Mouse (Mus musculus) layer of hippocampus, adult 6 months (tissue): ENCODE measurements around the gene Olfr792. TPM values are rescaled to one million over a fixed set of nuclear protein-coding genes. Genes with fewer than 3 reads are reported as not detected.

Source experiments
- long read RNA-seq, 2 experiments: library from polyadenylated mRNA; unstranded; transcript quantifications; one replicate each; pipeline ENCODE4 v2.0.0; 2019 to 2020
- microRNA-seq: library from miRNA; unstranded; fragments of <30 nt; microRNA quantifications from one replicate; pipeline ENCODE4 v1.2.0, GENCODE M21; 2020
- polyA plus RNA-seq: library from polyadenylated mRNA; unstranded; fragments of <200 nt; fragmentation: Nextera tagmentation; gene quantifications from 2 replicates; pipeline ENCODE4 v1.2.3, GENCODE M21; 2021

The Olfr792 gene
- polyA plus RNA-seq = not detected in 2 replicates
- long read RNA-seq, experiment 1 = 0 reads
- long read RNA-seq, experiment 2 = 0 reads

GRCm38 (mm10) chr10:129538862-129539261 is at the start of gene Olfr792:
Olfr792 (plus strand) TSS chr10:129539162.

GRCm38 (mm10) chr10:129498192-129498591 is 40.8 kb upstream of the Olfr792 start, which contains the start of gene Olfr790:
Olfr790 (plus strand) TSS chr10:129498492.

GRCm38 (mm10) chr10:129521492-129521891 is 17.5 kb upstream of the Olfr792 start, which contains the start of gene Olfr791:
Olfr791 (plus strand) TSS chr10:129521792.

GRCm38 (mm10) chr10:129567355-129567754 is 28.4 kb downstream of the Olfr792 start, which contains the start of gene Olfr794:
Olfr794 (plus strand) TSS chr10:129567655.

Small RNAs within 50 kb of the gene (microRNA-seq; reads per million reads assigned to microRNA genes)
- not detected for gene Gm23252

Other genes starting within 250 kb of the Olfr792 start
- gene Olfr780, start 221.0 kb upstream of the Olfr792 start, polyA plus RNA-seq = not detected in 2 replicates
- gene Olfr781, start 210.3 kb upstream of the Olfr792 start, polyA plus RNA-seq = not detected in 2 replicates
- not detected in 2 replicates for gene Olfr782, start 190.3 kb upstream of the Olfr792 start, polyA plus RNA-seq
- not detected in 2 replicates for gene Olfr784, start 155.1 kb upstream of the Olfr792 start, polyA plus RNA-seq
- not detected in 2 replicates for gene Olfr785, start 133.7 kb upstream of the Olfr792 start, polyA plus RNA-seq
- not detected in 2 replicates for gene Olfr786, start 111.9 kb upstream of the Olfr792 start, polyA plus RNA-seq
- not detected in 2 replicates for gene Olfr787, start 77.3 kb upstream of the Olfr792 start, polyA plus RNA-seq
- gene Olfr788, start 68.2 kb upstream of the Olfr792 start, polyA plus RNA-seq = not detected in 2 replicates
- gene Olfr789, start 54.4 kb upstream of the Olfr792 start, polyA plus RNA-seq = not detected in 2 replicates
- not detected in 2 replicates for gene Olfr790, start 40.7 kb upstream of the Olfr792 start, polyA plus RNA-seq
- not detected in 2 replicates for gene Olfr791, start 17.4 kb upstream of the Olfr792 start, polyA plus RNA-seq
- not detected in 2 replicates for gene Olfr794, start 28.5 kb downstream of the Olfr792 start, polyA plus RNA-seq
- gene Olfr796, start 73.4 kb downstream of the Olfr792 start, polyA plus RNA-seq = not detected in 2 replicates
- gene Olfr798, start 88.8 kb downstream of the Olfr792 start, polyA plus RNA-seq = not detected in 2 replicates
- gene Olfr799, start 98.3 kb downstream of the Olfr792 start, polyA plus RNA-seq = not detected in 2 replicates
- not detected in 2 replicates for gene Olfr800, start 118.5 kb downstream of the Olfr792 start, polyA plus RNA-seq
- not detected in 2 replicates for gene Olfr801, start 134.7 kb downstream of the Olfr792 start, polyA plus RNA-seq
- gene Olfr802, start 149.0 kb downstream of the Olfr792 start, polyA plus RNA-seq = 0.03 TPM in 1 of 2 replicates, not detected in the other
- not detected in 2 replicates for gene Olfr803, start 155.1 kb downstream of the Olfr792 start, polyA plus RNA-seq
- gene Olfr804, start 164.0 kb downstream of the Olfr792 start, polyA plus RNA-seq = not detected in 2 replicates
- not detected in 2 replicates for gene Olfr805, start 190.2 kb downstream of the Olfr792 start, polyA plus RNA-seq
- gene Olfr806, start 202.8 kb downstream of the Olfr792 start, polyA plus RNA-seq = not detected in 2 replicates
- not detected in 2 replicates for gene Olfr807, start 218.6 kb downstream of the Olfr792 start, polyA plus RNA-seq
- not detected in 2 replicates for gene Olfr808, start 226.3 kb downstream of the Olfr792 start, polyA plus RNA-seq
- not detected in 2 replicates for gene Olfr809, start 235.5 kb downstream of the Olfr792 start, polyA plus RNA-seq